ENCODE assay signal across 8 mouse cellular contexts in genomic region chr5:9100849-9101801, GRCm38 (mm10). TPM values are rescaled to one million over a fixed set of nuclear protein-coding genes. Genes with fewer than 3 reads are reported as not detected.
A peak's percentile ranks its signal among the peaks of the same experiment; 100 is the strongest.
DNase-seq lines count a peak whose midpoint lies in the region; ATAC-seq and TF ChIP-seq lines count a peak whose summit lies in the region.

No protein-coding gene starts in this region.

- no peaks in the 10 kb centered on the region for H3K36me3 ChIP-seq in liver, embryonic 14.5 days (replicated peaks; ENCODE audit: control insufficient read depth, insufficient read depth, low read depth)
- no peaks in the 10 kb centered on the region for H3K36me3 ChIP-seq in stomach, embryonic 16.5 days (ENCODE audit: control insufficient read depth, insufficient read depth, low read length)

- H3K27ac ChIP-seq in liver, embryonic 14.5 days = no peak overlapping the region
- no peak overlapping the region; the same call in 1 of the 2 replicates for H3K27ac ChIP-seq in stomach, embryonic 16.5 days (ENCODE audit: low read length)

- H3K9ac ChIP-seq in liver, embryonic 14.5 days (replicated peaks) = peak overlapping the region; percentile 56
- peak overlapping the region; percentile 86 for H3K9ac ChIP-seq in stomach, embryonic 16.5 days (ENCODE audit: low read length)

- H3K9me3 ChIP-seq in liver, embryonic 14.5 days (ENCODE audit: control insufficient read depth, low read length) = no peaks in the 10 kb centered on the region; the same call in 1 of the 2 replicates
- H3K9me3 ChIP-seq in stomach, embryonic 16.5 days (replicated peaks; ENCODE audit: control insufficient read depth, low read length) = no peaks in the 10 kb centered on the region

- H3K4me2 ChIP-seq in liver, embryonic 14.5 days (ENCODE audit: low read depth) = peak overlapping the region; percentile 78
- peak overlapping the region; percentile 93 for H3K4me2 ChIP-seq in stomach, embryonic 16.5 days (ENCODE audit: low read depth, low read length)

- WGBS in liver, embryonic 14.5 days (ENCODE audit: insufficient replicate concordance) = 1% methylated on average over 63 of the region's 83 CpGs
- under 1% methylated on average over 82 of the region's 83 CpGs for WGBS in stomach, embryonic 16.5 days

- TF ChIP-seq EP300 in liver, embryonic 14.5 days (IDR thresholded peaks at IDR 0.05; ENCODE audit: low read depth) = no peak

- H3K4me1 ChIP-seq in liver, embryonic 14.5 days (replicated peaks; ENCODE audit: control insufficient read depth in 2 of 2, insufficient read depth in 2 of 2, low read length in 1 of 2) = peaks cover 0 to 5% of the 10 kb centered on the region in 2 experiments; a peak in 2 of 4 replicates
- 0 out of 2 replicates have a peak, but pooled peaks cover 3% of the 10 kb centered on the region for H3K4me1 ChIP-seq in stomach, embryonic 16.5 days (ENCODE audit: control insufficient read depth, insufficient read depth, low read length)

- H3K27me3 ChIP-seq in liver, embryonic 14.5 days (ENCODE audit: control insufficient read depth, insufficient read depth, low read length) = peaks cover 31% of the 10 kb centered on the region
- H3K27me3 ChIP-seq in stomach, embryonic 16.5 days (ENCODE audit: control insufficient read depth, insufficient read depth, low read length) = no peaks in the 10 kb centered on the region

- TF ChIP-seq CTCF in liver, embryonic 14.5 days (IDR thresholded peaks at IDR 0.05; ENCODE audit: low read depth) = no peak

- peak; percentile 70 for ATAC-seq in liver, embryonic 14.5 days (ENCODE audit: insufficient read depth)
- peak; percentile 79 for ATAC-seq in stomach, embryonic 16.5 days (ENCODE audit: insufficient read depth, low FRiP score)

- H3K4me3 ChIP-seq in liver, embryonic 14.5 days (ENCODE audit: insufficient read depth in 1 of 2, low read depth in 2 of 2, low read length in 2 of 2) = peak overlapping the region; percentile 62 to 67
- peak overlapping the region; percentile 87 for H3K4me3 ChIP-seq in stomach, embryonic 16.5 days (replicated peaks; ENCODE audit: low read length)

- DNase-seq in urinary bladder, adult 18-20 months (ENCODE audit: low spot score in 2 of 2) = peak; percentile 32 to 63
- no peak for DNase-seq in urinary bladder, postnatal 10 days (ENCODE audit: low spot score)
- peak; percentile 78 to 85 for DNase-seq in cerebellum, postnatal 10 days
- DNase-seq in gastrocnemius, adult 8-10 months (ENCODE audit: low spot score in 2 of 2) = peak; percentile 8 to 37
- DNase-seq in induced T-regulatory cell, adult 2 months (ENCODE audit: low read depth) = peak; percentile 86
- DNase-seq in liver, embryonic 14.5 days (ENCODE audit: low read depth in 3 of 3, low spot score in 3 of 3) = no peak
- DNase-seq in naive thymus-derived CD4-positive, alpha-beta T cell, adult 2 months (ENCODE audit: low read depth) = peak; percentile 65

RNA-seq across cellular contexts. Expression of gene Tmem243, which starts 0.7 kb away (rescaled TPM):
- total RNA-seq in gastrocnemius, adult 8-10 months (2022) = 10 to 100 TPM in 3 of 4 experiments, 1 to 10 TPM in 1; 9.5 to 12.1 (median 10.8) TPM
- 3.1 and 4.2 TPM in 2 replicates for polyA plus RNA-seq in liver, embryonic 14.5 days (2012; rRNA removed)
- polyA plus RNA-seq in liver, embryonic 14.5 days (2014; fragmentation: Nextera tagmentation; extraction: Ambion mirVana) = 10.6 and 11.3 TPM in 2 replicates
- 6.9 and 7.9 TPM in 2 replicates for polyA plus RNA-seq in stomach, embryonic 16.5 days (2015; fragmentation: Nextera tagmentation; extraction: Ambion mirVana)

Comparison
In these comparisons a context has a peak if more than half of its experiments do, and no peak if none do; other contexts are left out.
1. DNase-seq: peak in urinary bladder, adult 18-20 months (2 of 2), cerebellum, postnatal 10 days (2 of 2), gastrocnemius, adult 8-10 months (2 of 2), induced T-regulatory cell, adult 2 months (single experiment) and naive thymus-derived CD4-positive, alpha-beta T cell, adult 2 months (single experiment); none in urinary bladder, postnatal 10 days (single experiment) and liver, embryonic 14.5 days (0 of 3).